Mouse (Mus musculus): ENCODE measurements around the gene Fem1a. TPM values are rescaled to one million over a fixed set of nuclear protein-coding genes. Genes with fewer than 3 reads are reported as not detected.

Fem1a gene
- polyA plus RNA-seq, 1 experiment = 31.0 TPM

- TF ChIP-seq CTCF (IDR thresholded peaks at IDR 0.05; ENCODE audit: borderline replicate concordance, extremely low read depth, insufficient read depth, insufficient read length) (no peak), POLR2A (IDR thresholded peaks at IDR 0.05; ENCODE audit: borderline replicate concordance, extremely low read depth, insufficient read depth, insufficient read length, poor library complexity, severe bottlenecking) (no peak)
Measured at GRCm38 (mm10) chr17:56224916-56225315, 31.7 kb upstream of the Fem1a start.

GRCm38 (mm10) chr17:56226566-56226965 lies 30.0 kb upstream of the Fem1a start:
- DNase-seq (ENCODE audit: low read depth) = no peak

More at GRCm38 (mm10) chr17:56224916-56225315, 31.7 kb upstream of the Fem1a start:
- no peak for DNase-seq (ENCODE audit: low read depth)

GRCm38 (mm10) chr17:56229943-56230342 lies 26.7 kb upstream of the Fem1a start:
- no peak for TF ChIP-seq POLR2A (IDR thresholded peaks at IDR 0.05; ENCODE audit: borderline replicate concordance, extremely low read depth, insufficient read depth, insufficient read length, poor library complexity, severe bottlenecking)
- TF ChIP-seq CTCF (IDR thresholded peaks at IDR 0.05; ENCODE audit: borderline replicate concordance, extremely low read depth, insufficient read depth, insufficient read length) = no peak
- no peak for DNase-seq (ENCODE audit: low read depth)

More at GRCm38 (mm10) chr17:56226566-56226965, 30.0 kb upstream of the Fem1a start:
- TF ChIP-seq POLR2A (IDR thresholded peaks at IDR 0.05; ENCODE audit: borderline replicate concordance, extremely low read depth, insufficient read depth, insufficient read length, poor library complexity, severe bottlenecking) = no peak
- TF ChIP-seq CTCF (IDR thresholded peaks at IDR 0.05; ENCODE audit: borderline replicate concordance, extremely low read depth, insufficient read depth, insufficient read length) = no peak

- no peak for DNase-seq (ENCODE audit: low read depth)
- TF ChIP-seq POLR2A (IDR thresholded peaks at IDR 0.05; ENCODE audit: borderline replicate concordance, extremely low read depth, insufficient read depth, insufficient read length, poor library complexity, severe bottlenecking) (no peak), CTCF (IDR thresholded peaks at IDR 0.05; ENCODE audit: borderline replicate concordance, extremely low read depth, insufficient read depth, insufficient read length) (no peak)
Measured at GRCm38 (mm10) chr17:56233389-56233788, 23.2 kb upstream of the Fem1a start.

- TF ChIP-seq CTCF (IDR thresholded peaks at IDR 0.05; ENCODE audit: borderline replicate concordance, extremely low read depth, insufficient read depth, insufficient read length) (no peak), POLR2A (IDR thresholded peaks at IDR 0.05; ENCODE audit: borderline replicate concordance, extremely low read depth, insufficient read depth, insufficient read length, poor library complexity, severe bottlenecking) (no peak)
- DNase-seq (ENCODE audit: low read depth) = peak; percentile 95
Measured at GRCm38 (mm10) chr17:56233818-56234469, 22.7 kb upstream of the Fem1a start.

- peak; percentile 85 for DNase-seq (ENCODE audit: low read depth)
- TF ChIP-seq CTCF (IDR thresholded peaks at IDR 0.05; ENCODE audit: borderline replicate concordance, extremely low read depth, insufficient read depth, insufficient read length) (no peak; the same call in 1 of the 2 replicates), POLR2A (IDR thresholded peaks at IDR 0.05; ENCODE audit: borderline replicate concordance, extremely low read depth, insufficient read depth, insufficient read length, poor library complexity, severe bottlenecking) (no peak)
Measured at GRCm38 (mm10) chr17:56241541-56242401, 14.8 kb upstream of the Fem1a start.

GRCm38 (mm10) chr17:56245608-56246007 lies 11.0 kb upstream of the Fem1a start:
- DNase-seq (ENCODE audit: low read depth) = peak; percentile 25
- TF ChIP-seq POLR2A (IDR thresholded peaks at IDR 0.05; ENCODE audit: borderline replicate concordance, extremely low read depth, insufficient read depth, insufficient read length, poor library complexity, severe bottlenecking) (no peak), CTCF (IDR thresholded peaks at IDR 0.05; ENCODE audit: borderline replicate concordance, extremely low read depth, insufficient read depth, insufficient read length) (no peak)

GRCm38 (mm10) chr17:56251136-56251829 lies 5.3 kb upstream of the Fem1a start:
- peak; percentile 92 for DNase-seq (ENCODE audit: low read depth)
- TF ChIP-seq POLR2A (IDR thresholded peaks at IDR 0.05; ENCODE audit: borderline replicate concordance, extremely low read depth, insufficient read depth, insufficient read length, poor library complexity, severe bottlenecking) (no peak), CTCF (IDR thresholded peaks at IDR 0.05; ENCODE audit: borderline replicate concordance, extremely low read depth, insufficient read depth, insufficient read length) (peak; percentile 70; the same call in 1 of the 2 replicates)

GRCm38 (mm10) chr17:56254695-56255094 lies 1.9 kb upstream of the Fem1a start:
- DNase-seq (ENCODE audit: low read depth) = no peak
- TF ChIP-seq POLR2A (IDR thresholded peaks at IDR 0.05; ENCODE audit: borderline replicate concordance, extremely low read depth, insufficient read depth, insufficient read length, poor library complexity, severe bottlenecking) = no peak
- TF ChIP-seq CTCF (IDR thresholded peaks at IDR 0.05; ENCODE audit: borderline replicate concordance, extremely low read depth, insufficient read depth, insufficient read length) = no peak

GRCm38 (mm10) chr17:56255429-56255828 lies 1.2 kb upstream of the Fem1a start:
- peak; percentile 66 for DNase-seq (ENCODE audit: low read depth)
- TF ChIP-seq CTCF (IDR thresholded peaks at IDR 0.05; ENCODE audit: borderline replicate concordance, extremely low read depth, insufficient read depth, insufficient read length) (peak; percentile 48; the same call in 1 of the 2 replicates), POLR2A (IDR thresholded peaks at IDR 0.05; ENCODE audit: borderline replicate concordance, extremely low read depth, insufficient read depth, insufficient read length, poor library complexity, severe bottlenecking) (no peak)

- peak; percentile 100 for DNase-seq (ENCODE audit: low read depth)
- TF ChIP-seq POLR2A (IDR thresholded peaks at IDR 0.05; ENCODE audit: borderline replicate concordance, extremely low read depth, insufficient read depth, insufficient read length, poor library complexity, severe bottlenecking) (peak; percentile 41; the same call in 1 of the 2 replicates), CTCF (IDR thresholded peaks at IDR 0.05; ENCODE audit: borderline replicate concordance, extremely low read depth, insufficient read depth, insufficient read length) (peak; percentile 97)
Measured at GRCm38 (mm10) chr17:56255863-56256238, 759 bp upstream of the Fem1a start.

Measured in brain, embryonic 14.5 days (tissue).